Mouse (Mus musculus): Measurements from ENCODE around the gene Hdgfl2.

Hdgfl2 gene

GRCm38 (mm10) chr17:56133457-56134363 is 54.3 kb downstream of the Hdgfl2 start:
- no peak for DNase-seq

GRCm38 (mm10) chr17:56134463-56134971 is 55.1 kb downstream of the Hdgfl2 start:
- DNase-seq = peak; percentile 75

GRCm38 (mm10) chr17:56136558-56136957 is 57.1 kb downstream of the Hdgfl2 start:
- no peak for DNase-seq

- no peak for DNase-seq
These were observed 58.6 kb downstream of the Hdgfl2 start for GRCm38 (mm10) chr17:56137839-56138613.

- no peak for DNase-seq
These were observed 59.9 kb downstream of the Hdgfl2 start for GRCm38 (mm10) chr17:56139355-56139754.

GRCm38 (mm10) chr17:56139858-56140595 is 60.6 kb downstream of the Hdgfl2 start, which contains the start of gene Sema6b:
TSS of gene Sema6b (minus strand) at chr17:56140343.
- DNase-seq = peak; percentile 77

- DNase-seq = peak; percentile 48
These were observed 62.5 kb downstream of the Hdgfl2 start for GRCm38 (mm10) chr17:56141702-56142605.

- DNase-seq = no peak
These were observed 65.1 kb downstream of the Hdgfl2 start for GRCm38 (mm10) chr17:56144546-56144945.

GRCm38 (mm10) chr17:56146131-56146530 is 66.7 kb downstream of the Hdgfl2 start:
- DNase-seq = no peak

- no peak for DNase-seq
These were observed 68.0 kb downstream of the Hdgfl2 start for GRCm38 (mm10) chr17:56147420-56147819.

- no peak for DNase-seq
These were observed 68.8 kb downstream of the Hdgfl2 start for GRCm38 (mm10) chr17:56148280-56148679.

- no peak for DNase-seq
These were observed 69.6 kb downstream of the Hdgfl2 start for GRCm38 (mm10) chr17:56148790-56149618.

GRCm38 (mm10) chr17:56149897-56150296 is 70.5 kb downstream of the Hdgfl2 start:
- no peak for DNase-seq

Measured in thymus, postnatal 25 days (tissue).